In genomic region chr1:75128641-75129040, GRCm38 (mm10) we compare ENCODE assay signal across 12 mouse cellular contexts.
"Had no signal": no experiment of that assay in that cellular context is flagged by ENCODE, and none has a peak within 500 bp of the region (broad histone marks: within the 10 kb centered on the region; RNA-seq: fewer than 3 reads in every experiment).

No protein-coding gene starts in this region.

- DNase-seq: kidney, adult 18-20 months; kidney, postnatal 14 days; kidney, postnatal 4 days; left cerebral cortex, postnatal 4 days; liver, postnatal 0 days; lung, embryonic 14.5 days; retina, postnatal 1 day; spleen, adult 18-20 months; thymus, adult 18-20 months had no signal

- ATAC-seq: intestine, embryonic 16.5 days; liver, postnatal 0 days; lung, postnatal 0 days; midbrain, embryonic 16.5 days had no signal
